Mouse (Mus musculus) ES-CJ7 (cell line): ENCODE results near the gene Tmem63c.

ENCODE experiments used
- DNase-seq: peaks from one replicate; pipeline ENCODE4 v3.0.0; 2011; ENCODE audit warnings: low read depth, low spot score

Tmem63c gene

DNA sequence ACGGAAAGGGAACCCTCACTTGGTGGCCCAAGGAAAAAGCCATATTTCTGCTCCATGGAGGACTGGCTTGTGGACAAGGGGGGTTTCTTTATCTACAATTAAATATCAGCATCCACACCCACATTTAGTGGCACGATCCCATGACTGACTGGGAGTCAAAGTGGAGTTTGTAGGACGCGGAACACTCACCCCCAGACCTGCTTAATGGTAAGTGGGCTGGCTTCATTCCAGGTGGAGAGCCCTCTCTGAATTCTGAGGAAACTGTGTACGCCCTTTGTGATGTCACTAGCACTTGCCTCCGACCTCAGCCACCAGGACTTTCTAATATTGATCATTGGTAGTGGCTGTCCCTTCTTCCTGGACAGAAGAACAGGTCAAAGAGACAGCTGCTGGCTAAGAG, at the start of gene Tmem63c:
TSS of gene Tmem63c (plus strand) at position 301 of the 400 bp plus-strand sequence.
- no peak for DNase-seq

DNA sequence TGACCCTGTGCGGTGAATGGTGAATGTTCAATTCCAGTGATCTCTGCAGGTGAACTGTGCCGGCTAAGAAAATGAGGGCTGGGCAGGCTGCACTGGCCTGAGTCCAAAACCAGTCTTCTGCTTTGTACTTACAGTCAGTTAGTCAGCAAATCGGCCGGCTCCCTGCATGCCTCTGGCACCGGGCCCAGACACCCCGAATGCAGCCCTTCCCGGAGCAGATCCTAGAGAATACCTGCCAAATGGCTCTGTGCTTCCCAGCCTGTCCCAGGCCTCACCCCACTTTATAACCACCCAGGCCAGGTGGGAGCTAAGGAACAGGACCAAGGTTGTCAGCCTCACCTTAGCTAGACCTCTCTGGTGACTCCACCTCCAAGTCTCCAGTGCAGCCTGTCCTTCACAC, 47.9 kb upstream of the Tmem63c start:
- no peak for DNase-seq

GRCm38 (mm10) chr12:86973706-86974105, 47.4 kb upstream of the Tmem63c start:
- DNase-seq, result no peak

GRCm38 (mm10) chr12:86974387-86975288, 46.5 kb upstream of the Tmem63c start:
- peak; percentile 62 for DNase-seq

DNA sequence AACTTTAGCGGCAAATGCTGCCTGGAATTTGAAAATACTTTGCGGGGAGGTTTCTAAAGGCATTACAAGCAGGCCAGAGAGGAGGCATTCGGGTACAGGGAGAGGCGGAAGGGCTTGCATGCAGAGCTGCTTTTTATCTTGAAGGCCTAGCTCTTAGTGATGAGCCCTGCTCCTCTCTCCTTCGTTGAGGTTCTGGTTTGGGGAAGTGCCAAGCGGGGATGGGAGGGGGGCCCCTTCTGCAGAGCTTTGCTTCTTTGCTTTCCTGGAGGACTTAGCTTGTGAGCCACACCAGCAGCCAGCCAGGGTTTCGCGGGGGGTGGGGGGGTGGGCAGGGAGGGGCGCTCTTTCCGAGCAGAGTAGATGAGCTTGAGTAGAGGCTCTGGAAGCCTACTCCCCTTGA, 45.4 kb upstream of the Tmem63c start:
- no peak for DNase-seq

DNA sequence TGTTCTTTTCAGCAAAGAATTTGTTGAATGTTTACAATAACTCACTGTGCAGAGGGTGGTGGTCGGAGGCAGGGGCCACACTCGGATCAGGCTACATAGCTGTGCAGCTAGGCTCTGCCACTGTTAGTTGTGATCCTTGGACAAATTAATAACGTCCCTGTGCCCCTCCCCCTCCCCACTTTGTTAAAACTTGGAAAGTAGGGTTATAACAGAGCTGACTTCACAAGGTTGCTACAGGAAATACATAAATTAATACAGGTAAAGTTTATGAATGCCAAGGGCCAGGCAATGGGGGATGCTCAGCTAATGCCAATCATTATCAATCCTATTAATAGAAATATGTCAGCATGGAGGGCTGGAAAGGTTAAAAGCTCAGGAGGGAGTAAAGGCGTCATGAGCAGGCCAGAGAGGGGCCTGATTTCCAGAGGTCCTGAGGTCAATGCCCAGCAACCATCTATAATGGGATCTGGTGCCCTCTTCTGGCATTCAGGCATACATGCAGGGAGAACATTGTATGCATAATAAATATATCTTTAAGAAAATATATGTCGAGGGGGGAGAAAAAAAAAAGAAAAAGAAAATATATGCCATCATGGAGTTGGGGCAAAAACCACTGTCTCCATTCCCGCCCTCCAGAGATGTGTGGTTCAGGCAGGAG, 44.5 kb upstream of the Tmem63c start:
- no peak for DNase-seq

GRCm38 (mm10) chr12:86977833-86978232, 43.3 kb upstream of the Tmem63c start:
- DNase-seq, result no peak

GRCm38 (mm10) chr12:86981180-86981579, 40.0 kb upstream of the Tmem63c start:
- peak; percentile 52 for DNase-seq

- peak; percentile 91 for DNase-seq
Observed at GRCm38 (mm10) chr12:86983470-86984193, 37.5 kb upstream of the Tmem63c start.

DNA sequence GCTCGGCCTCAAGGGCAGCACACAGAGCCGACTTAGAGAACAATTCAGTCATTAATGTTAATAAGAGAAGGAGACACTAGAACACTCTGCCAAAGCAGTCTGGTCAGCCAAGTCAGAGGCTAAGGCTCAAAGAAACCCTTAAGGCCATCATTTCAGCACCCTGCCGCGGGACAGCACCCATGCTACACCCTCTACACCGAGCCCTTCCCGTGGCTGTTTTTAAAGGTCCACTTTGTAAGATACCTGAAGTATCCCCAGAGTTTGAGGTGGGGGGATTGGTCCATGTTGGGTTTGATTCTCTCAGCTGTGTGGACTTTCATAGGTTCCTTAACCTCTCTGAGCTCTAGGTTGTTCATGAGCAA, 37.0 kb upstream of the Tmem63c start:
- DNase-seq, result peak; percentile 55

DNA sequence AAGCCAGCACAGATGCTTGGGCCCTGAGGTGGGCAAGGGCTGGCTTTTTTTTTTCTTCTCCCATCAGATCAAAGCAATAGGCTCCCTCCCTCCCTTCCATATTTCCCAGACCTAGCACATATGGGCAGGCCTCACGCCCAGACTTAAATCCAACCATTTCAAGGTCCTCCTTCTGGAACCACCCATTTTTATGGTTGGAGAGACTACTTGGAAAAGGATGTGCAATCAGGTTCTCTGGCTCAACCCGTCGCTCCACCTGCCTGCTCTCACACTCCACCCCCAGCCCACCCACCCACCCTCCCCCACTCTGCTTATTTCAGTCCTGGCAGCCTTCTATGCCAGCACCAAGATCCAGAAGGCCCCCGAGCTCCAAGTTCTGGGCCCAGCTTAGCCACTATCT, 34.6 kb upstream of the Tmem63c start:
- no peak for DNase-seq

DNA sequence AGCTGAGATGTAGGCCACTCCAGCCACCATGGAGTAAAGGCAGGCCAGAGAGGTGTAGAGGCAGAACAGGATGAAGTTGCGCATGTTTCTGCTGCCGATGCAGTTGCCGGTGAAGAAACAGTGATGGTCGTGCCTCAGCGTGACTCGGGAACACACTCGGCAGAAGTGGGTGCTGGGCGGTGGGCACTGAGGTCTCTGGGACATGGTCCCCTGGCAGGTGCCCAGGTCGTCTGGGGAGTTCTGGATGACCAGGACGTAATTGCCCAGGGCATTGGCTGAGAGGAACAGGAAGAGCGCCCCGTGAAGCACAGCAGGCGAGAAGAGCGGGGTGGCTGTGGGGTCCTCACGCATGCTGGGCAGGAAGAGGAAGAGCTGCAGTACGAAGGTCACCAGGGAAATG, 32.9 kb upstream of the Tmem63c start:
- no peak for DNase-seq

DNA sequence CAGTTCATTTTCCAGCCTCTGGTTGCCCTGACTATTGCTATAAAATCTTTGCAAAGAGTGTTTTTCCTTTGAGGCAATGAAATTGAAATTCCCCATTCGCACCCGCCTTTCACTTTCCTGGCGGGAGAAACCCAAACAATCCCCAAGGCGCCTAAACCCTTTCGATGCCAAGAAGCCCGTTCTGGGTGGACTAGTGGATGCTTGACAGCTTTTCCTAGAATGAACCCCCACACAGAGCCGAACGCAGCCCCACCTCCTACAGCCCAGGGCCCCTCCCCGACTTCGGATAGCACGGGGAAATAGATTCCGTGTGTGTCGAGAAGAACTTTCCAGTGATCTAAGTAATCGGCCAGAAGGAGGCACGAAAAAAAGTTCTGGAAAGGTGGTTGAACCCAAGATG, 31.8 kb upstream of the Tmem63c start:
- DNase-seq, result no peak

DNA sequence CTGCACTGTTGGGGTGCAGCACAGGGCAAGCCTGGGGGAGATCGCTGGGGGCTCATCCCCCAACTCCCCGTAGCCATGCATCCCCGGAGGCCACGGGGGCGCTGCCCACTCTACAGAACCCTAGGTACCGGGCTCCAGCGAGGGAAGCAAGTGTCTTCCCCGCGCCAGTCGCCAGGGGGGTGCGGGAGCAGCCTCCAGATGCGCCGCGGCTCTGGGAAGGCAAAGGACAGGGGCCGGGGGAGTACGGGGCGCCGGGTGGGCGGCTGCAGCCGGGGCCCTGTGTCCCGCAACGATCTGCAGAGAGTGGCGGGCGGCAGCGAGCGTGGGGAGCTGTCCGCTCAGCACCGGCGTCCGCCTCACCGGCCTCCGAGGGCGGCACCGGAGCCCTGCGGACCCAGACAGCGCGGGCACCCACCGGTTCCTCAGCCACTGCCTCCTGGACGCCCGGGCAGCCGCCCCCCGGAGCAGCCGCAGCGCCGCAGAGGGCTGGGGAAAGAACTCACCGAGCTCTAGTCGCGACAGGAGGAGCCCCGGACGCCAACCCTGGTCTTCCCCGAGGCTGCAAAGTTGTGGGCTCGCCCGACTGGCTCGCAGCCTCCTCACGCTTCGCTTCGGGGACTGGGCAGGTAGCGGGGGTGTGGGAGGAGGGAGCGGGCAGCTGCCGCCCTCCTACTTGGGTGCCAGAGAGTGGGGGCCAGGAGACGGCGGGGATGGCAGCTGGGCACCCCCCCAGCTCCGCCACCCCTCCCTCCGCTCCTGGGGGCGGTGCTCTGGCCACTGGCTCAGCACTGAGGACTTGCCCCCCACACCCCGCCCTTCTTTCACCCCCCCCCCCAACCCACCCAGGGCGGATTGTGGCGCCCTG, 31.0 kb upstream of the Tmem63c start, which contains the start of gene Zdhhc22:
TSS of gene Zdhhc22 (minus strand) at position 541 of the 865 bp plus-strand sequence.
- DNase-seq, result peak; percentile 42

DNA sequence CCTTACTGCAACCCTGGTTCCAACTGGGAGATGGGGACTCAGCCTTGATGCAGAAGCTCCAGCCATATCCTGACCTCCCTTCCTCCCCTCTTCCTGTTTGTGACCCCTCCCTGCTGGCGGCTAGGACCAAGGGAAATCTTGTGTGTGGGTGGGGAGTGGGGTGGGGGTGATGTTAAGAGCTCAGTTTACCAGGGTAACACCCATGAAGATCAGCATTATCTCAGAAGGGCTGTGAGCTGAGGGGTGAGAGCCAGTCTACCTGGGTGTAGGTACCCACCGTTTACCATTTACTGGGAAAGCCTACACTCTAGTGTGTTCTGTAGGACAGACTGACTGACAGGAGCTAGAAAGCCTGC, 30.4 kb upstream of the Tmem63c start:
- no peak for DNase-seq

- no peak for DNase-seq
Observed at GRCm38 (mm10) chr12:86994166-86994565, 27.0 kb upstream of the Tmem63c start.

DNA sequence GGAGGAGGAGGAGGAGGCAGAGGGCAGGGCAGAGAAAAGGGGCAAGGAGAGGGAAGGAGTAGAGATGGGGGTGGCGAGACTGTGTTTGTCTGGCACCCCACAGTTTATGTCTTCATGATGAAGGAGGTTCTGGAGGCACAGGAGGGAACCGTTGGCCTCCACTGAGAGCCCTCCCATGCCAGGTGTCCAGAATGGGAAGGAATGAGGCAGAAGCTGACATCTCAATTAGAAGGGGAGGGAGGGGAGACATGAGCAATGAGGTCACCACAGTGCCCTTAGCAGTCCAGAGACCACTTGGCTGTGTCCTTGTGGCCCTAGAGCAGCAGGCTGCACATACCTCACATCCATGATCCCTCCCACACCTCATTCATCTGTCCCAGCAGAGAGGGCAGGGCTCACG, 26.4 kb upstream of the Tmem63c start:
- no peak for DNase-seq

DNA sequence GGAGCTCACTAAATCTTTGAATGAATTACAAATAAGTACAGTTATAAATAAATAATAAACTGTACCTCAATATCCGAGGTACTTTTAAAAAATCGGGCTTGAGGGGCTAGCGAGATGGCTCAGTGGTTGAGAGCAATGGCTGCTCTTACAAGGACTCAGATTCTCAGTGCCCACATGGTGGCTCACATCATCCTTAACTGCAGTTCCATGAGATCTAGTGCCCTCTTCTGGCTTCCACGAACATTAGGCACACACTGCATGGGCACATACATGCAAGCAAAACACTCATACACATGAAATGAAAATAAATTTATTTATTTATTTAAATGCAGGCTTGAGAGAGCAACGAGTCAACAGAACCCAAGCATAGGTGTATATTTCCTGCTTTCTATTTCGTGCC, 25.2 kb upstream of the Tmem63c start:
- DNase-seq, result peak; percentile 67

DNA sequence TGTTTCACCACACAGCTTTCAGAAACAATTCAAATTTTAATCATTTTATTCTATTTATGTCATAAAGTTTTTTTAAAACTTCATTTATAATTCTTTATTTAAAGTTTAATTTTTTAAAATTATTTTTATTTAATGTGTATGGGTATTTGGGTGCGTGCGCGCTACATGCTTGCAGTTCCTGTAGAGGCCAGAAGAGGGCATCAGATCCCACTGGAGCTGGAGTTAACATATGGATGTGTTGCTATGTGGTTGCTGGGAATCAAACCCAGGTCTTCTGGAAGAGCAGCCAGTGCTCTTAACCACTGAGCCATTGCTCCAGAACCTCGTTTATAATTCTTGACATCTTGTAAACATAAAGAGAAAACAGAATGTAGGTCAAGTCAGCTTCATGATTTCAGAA, 22.4 kb upstream of the Tmem63c start:
- peak; percentile 52 for DNase-seq

- DNase-seq, result peak; percentile 54
Observed at GRCm38 (mm10) chr12:86999283-86999820, 21.8 kb upstream of the Tmem63c start.
